In genomic region chr11:62281601-62281997, GRCm38 (mm10) we compare ENCODE assay signal across 8 mouse cellular contexts. TPM values are rescaled to one million over a fixed set of nuclear protein-coding genes. Genes with fewer than 3 reads are reported as not detected.
DNase-seq lines count a peak whose midpoint lies in the region; ATAC-seq and TF ChIP-seq lines count a peak whose summit lies in the region.

No protein-coding gene starts in this region.

- peak overlapping the region; percentile 73 for H3K27ac ChIP-seq in cerebellum, adult 2 months (ENCODE audit: insufficient read depth, low read length)
- peak overlapping the region; percentile 87 for H3K27ac ChIP-seq in embryonic facial prominence, embryonic 12.5 days
- H3K27ac ChIP-seq in hindbrain, embryonic 15.5 days (replicated peaks): peak overlapping the region; percentile 85
- H3K27ac ChIP-seq in liver, embryonic 14.5 days: no peak overlapping the region; the same call in 1 of the 2 replicates
- peak overlapping the region; percentile 94 for H3K27ac ChIP-seq in neural tube, embryonic 14.5 days (ENCODE audit: low read depth, low read length)

- peaks cover 20% of the 10 kb centered on the region for H3K36me3 ChIP-seq in embryonic facial prominence, embryonic 12.5 days
- H3K36me3 ChIP-seq in hindbrain, embryonic 15.5 days: peaks cover 25% of the 10 kb centered on the region
- H3K36me3 ChIP-seq in liver, embryonic 14.5 days (replicated peaks; ENCODE audit: control insufficient read depth, insufficient read depth, low read depth): no peaks in the 10 kb centered on the region; the same call in 1 of the 2 replicates
- H3K36me3 ChIP-seq in neural tube, embryonic 14.5 days (ENCODE audit: control insufficient read depth, insufficient read depth, low read length): peaks cover 12% of the 10 kb centered on the region

- TF ChIP-seq POLR2A in cerebellum, adult 2 months (IDR thresholded peaks at IDR 0.05; ENCODE audit: borderline replicate concordance, insufficient read depth, low read length): no peak

- 1% methylated on average over 55 of the region's 57 CpGs for WGBS in cerebellum, adult 2 months
- under 1% methylated on average over 51 of the region's 57 CpGs for WGBS in embryonic facial prominence, embryonic 12.5 days
- under 1% methylated on average over 36 of the region's 57 CpGs for WGBS in hindbrain, embryonic 15.5 days
- WGBS in liver, embryonic 14.5 days (ENCODE audit: insufficient replicate concordance): 1% methylated on average over 56 of the region's 57 CpGs
- under 1% methylated on average over 48 of the region's 57 CpGs for WGBS in neural tube, embryonic 14.5 days

- H3K4me3 ChIP-seq in cerebellum, adult 2 months (replicated peaks; ENCODE audit: insufficient read depth, low read depth, low read length): peak overlapping the region; percentile 99
- H3K4me3 ChIP-seq in embryonic facial prominence, embryonic 12.5 days: peak overlapping the region; percentile 84
- H3K4me3 ChIP-seq in hindbrain, embryonic 15.5 days: peak overlapping the region; percentile 71
- peak overlapping the region; percentile 78 to 87 for H3K4me3 ChIP-seq in liver, embryonic 14.5 days (ENCODE audit: insufficient read depth in 1 of 2, low read depth in 2 of 2, low read length in 2 of 2)
- peak overlapping the region; percentile 98 for H3K4me3 ChIP-seq in neural tube, embryonic 14.5 days (ENCODE audit: low read depth, low read length)

- no peaks in the 10 kb centered on the region for H3K9me3 ChIP-seq in embryonic facial prominence, embryonic 12.5 days
- no peaks in the 10 kb centered on the region for H3K9me3 ChIP-seq in hindbrain, embryonic 15.5 days
- no peaks in the 10 kb centered on the region for H3K9me3 ChIP-seq in liver, embryonic 14.5 days (ENCODE audit: control insufficient read depth, low read length)
- H3K9me3 ChIP-seq in neural tube, embryonic 14.5 days (ENCODE audit: control insufficient read depth, low read length): no peaks in the 10 kb centered on the region

- peak overlapping the region; percentile 61 for H3K4me2 ChIP-seq in embryonic facial prominence, embryonic 12.5 days (replicated peaks)
- peak overlapping the region; percentile 66 for H3K4me2 ChIP-seq in hindbrain, embryonic 15.5 days
- H3K4me2 ChIP-seq in liver, embryonic 14.5 days (ENCODE audit: low read depth): peak overlapping the region; percentile 84
- peak overlapping the region; percentile 65 for H3K4me2 ChIP-seq in neural tube, embryonic 14.5 days (ENCODE audit: low read depth, low read length)

- ATAC-seq in embryonic facial prominence, embryonic 12.5 days (ENCODE audit: insufficient number of reproducible peaks, insufficient read depth, low FRiP score, low TSS enrichment): peak; percentile 79
- peak; percentile 80 for ATAC-seq in hindbrain, embryonic 15.5 days (ENCODE audit: low FRiP score, low read depth)
- ATAC-seq in liver, embryonic 14.5 days (ENCODE audit: insufficient read depth): peak; percentile 83
- peak; percentile 75 for ATAC-seq in neural tube, embryonic 14.5 days (ENCODE audit: low read depth)

- peak overlapping the region; percentile 75 for H3K9ac ChIP-seq in embryonic facial prominence, embryonic 12.5 days
- peak overlapping the region; percentile 72 for H3K9ac ChIP-seq in hindbrain, embryonic 15.5 days
- peak overlapping the region; percentile 67 for H3K9ac ChIP-seq in liver, embryonic 14.5 days (replicated peaks)
- H3K9ac ChIP-seq in neural tube, embryonic 14.5 days (replicated peaks; ENCODE audit: low read depth, low read length): peak overlapping the region; percentile 86

- TF ChIP-seq EP300 in liver, embryonic 14.5 days (IDR thresholded peaks at IDR 0.05; ENCODE audit: low read depth): no peak

- H3K27me3 ChIP-seq in cerebellum, adult 2 months (ENCODE audit: control insufficient read depth, insufficient read depth, low read length): no peaks in the 10 kb centered on the region
- H3K27me3 ChIP-seq in embryonic facial prominence, embryonic 12.5 days: no peaks in the 10 kb centered on the region
- no peaks in the 10 kb centered on the region for H3K27me3 ChIP-seq in hindbrain, embryonic 15.5 days
- H3K27me3 ChIP-seq in liver, embryonic 14.5 days (ENCODE audit: control insufficient read depth, insufficient read depth, low read length): no peaks in the 10 kb centered on the region
- peaks cover 2% of the 10 kb centered on the region; the same call in 1 of the 2 replicates for H3K27me3 ChIP-seq in neural tube, embryonic 14.5 days (ENCODE audit: control insufficient read depth, insufficient read depth, low read length)

- TF ChIP-seq CTCF in cerebellum, adult 2 months (IDR thresholded peaks at IDR 0.05; ENCODE audit: borderline replicate concordance, insufficient read depth, low read depth, low read length): no peak
- no peak for TF ChIP-seq CTCF in liver, embryonic 14.5 days (IDR thresholded peaks at IDR 0.05; ENCODE audit: low read depth)

- peaks cover 3% of the 10 kb centered on the region; the same call in 1 of the 2 replicates for H3K4me1 ChIP-seq in cerebellum, adult 2 months (ENCODE audit: control insufficient read depth, insufficient read depth, low read length)
- H3K4me1 ChIP-seq in embryonic facial prominence, embryonic 12.5 days: peaks cover 7% of the 10 kb centered on the region; the same call in 1 of the 2 replicates
- peaks cover 10% of the 10 kb centered on the region for H3K4me1 ChIP-seq in hindbrain, embryonic 15.5 days (replicated peaks)
- H3K4me1 ChIP-seq in liver, embryonic 14.5 days (replicated peaks; ENCODE audit: control insufficient read depth in 2 of 2, insufficient read depth in 2 of 2, low read length in 1 of 2): peaks cover 6 to 15% of the 10 kb centered on the region in 2 experiments
- no peaks in the 10 kb centered on the region for H3K4me1 ChIP-seq in neural tube, embryonic 14.5 days (ENCODE audit: control insufficient read depth, insufficient read depth, low read length)

- DNase-seq in cerebellum, adult 2 months: no peak
- no peak for DNase-seq in cerebellum, postnatal 25 days
- DNase-seq in A20 (ENCODE audit: low read depth, low spot score): peak; percentile 80
- peak in 2 of 3 experiments; percentile 45 to 47 for DNase-seq in liver, embryonic 14.5 days (ENCODE audit: low read depth in 3 of 3, low spot score in 3 of 3)
- no peak for DNase-seq in cerebellum, adult 11 months

RNA-seq across cellular contexts. Expression of gene Ttc19, which starts 0.3 kb away (rescaled TPM):
- 39.8 and 40.1 TPM in 2 replicates for polyA plus RNA-seq in cerebellum, adult 2 months (2012; rRNA removed)
- 35.0 and 35.6 TPM in 2 replicates for polyA plus RNA-seq in embryonic facial prominence, embryonic 12.5 days (2016; fragmentation: Nextera tagmentation; extraction: Ambion mirVana)
- 42.2 and 48.2 TPM in 2 replicates for polyA plus RNA-seq in hindbrain, embryonic 15.5 days (2015; fragmentation: Nextera tagmentation; extraction: Ambion mirVana)
- polyA plus RNA-seq in liver, embryonic 14.5 days (2012; rRNA removed): 1.1 and 1.8 TPM in 2 replicates
- 1.7 and 1.8 TPM in 2 replicates for polyA plus RNA-seq in liver, embryonic 14.5 days (2014; fragmentation: Nextera tagmentation; extraction: Ambion mirVana)
- polyA plus RNA-seq in neural tube, embryonic 14.5 days (2014; fragmentation: Nextera tagmentation; extraction: Ambion mirVana): 42.3 and 47.8 TPM in 2 replicates

RNA-seq across cellular contexts. Expression of gene Zswim7, which starts 0.4 kb away (rescaled TPM):
- 24.3 and 31.8 TPM in 2 replicates for polyA plus RNA-seq in cerebellum, adult 2 months (2012; rRNA removed)
- 29.0 and 29.4 TPM in 2 replicates for polyA plus RNA-seq in embryonic facial prominence, embryonic 12.5 days (2016; fragmentation: Nextera tagmentation; extraction: Ambion mirVana)
- 14.1 and 15.3 TPM in 2 replicates for polyA plus RNA-seq in hindbrain, embryonic 15.5 days (2015; fragmentation: Nextera tagmentation; extraction: Ambion mirVana)
- polyA plus RNA-seq in liver, embryonic 14.5 days (2012; rRNA removed): 7.3 and 7.9 TPM in 2 replicates
- polyA plus RNA-seq in liver, embryonic 14.5 days (2014; fragmentation: Nextera tagmentation; extraction: Ambion mirVana): 10.7 and 11.4 TPM in 2 replicates
- 21.0 and 22.0 TPM in 2 replicates for polyA plus RNA-seq in neural tube, embryonic 14.5 days (2014; fragmentation: Nextera tagmentation; extraction: Ambion mirVana)

RNA-seq across cellular contexts. Expression of gene Adora2b, which starts 32.8 kb away (rescaled TPM):
- polyA plus RNA-seq in cerebellum, adult 2 months (2012; rRNA removed): 6.4 and 7.7 TPM in 2 replicates
- 12.0 and 12.5 TPM in 2 replicates for polyA plus RNA-seq in embryonic facial prominence, embryonic 12.5 days (2016; fragmentation: Nextera tagmentation; extraction: Ambion mirVana)
- 4.9 and 5.9 TPM in 2 replicates for polyA plus RNA-seq in hindbrain, embryonic 15.5 days (2015; fragmentation: Nextera tagmentation; extraction: Ambion mirVana)
- 0.31 and 0.42 TPM in 2 replicates for polyA plus RNA-seq in liver, embryonic 14.5 days (2012; rRNA removed)
- 0.29 and 1.2 TPM in 2 replicates for polyA plus RNA-seq in liver, embryonic 14.5 days (2014; fragmentation: Nextera tagmentation; extraction: Ambion mirVana)
- 3.8 and 5.4 TPM in 2 replicates for polyA plus RNA-seq in neural tube, embryonic 14.5 days (2014; fragmentation: Nextera tagmentation; extraction: Ambion mirVana)

Comparison
In these comparisons a context has a peak if more than half of its experiments do, and no peak if none do; other contexts are left out.
1. DNase-seq: peak in A20 (single experiment) and liver, embryonic 14.5 days (2 of 3); none in cerebellum, adult 2 months (0 of 2), cerebellum, postnatal 25 days (0 of 2) and cerebellum, adult 11 months (single experiment).
2. RNA of gene Ttc19, which starts 0.3 kb away (polyA plus RNA-seq): 42.2 to 48.2 TPM in hindbrain, embryonic 15.5 days, 42.3 to 47.8 TPM in neural tube, embryonic 14.5 days, 39.8 to 40.1 TPM in cerebellum, adult 2 months and 35.0 to 35.6 TPM in embryonic facial prominence, embryonic 12.5 days; 1.1 to 1.8 TPM in liver, embryonic 14.5 days; every median in the first group is over 10 times any median in the second.
3. Peak in every context shown above with its lines, with median percentiles within 50 percentile points of each other: H3K4me3 ChIP-seq, ATAC-seq, H3K4me2 ChIP-seq and H3K9ac ChIP-seq.